Mouse (Mus musculus): ENCODE results near the gene Olfr1360.
A peak's percentile ranks its signal among the peaks of the same experiment; 100 is the strongest.
"Not testable (repeated sequence)": the region's sequence is repeated elsewhere in the genome, so short reads cannot be mapped to it uniquely, and the experiment has no call there.

Olfr1360 gene

DNA sequence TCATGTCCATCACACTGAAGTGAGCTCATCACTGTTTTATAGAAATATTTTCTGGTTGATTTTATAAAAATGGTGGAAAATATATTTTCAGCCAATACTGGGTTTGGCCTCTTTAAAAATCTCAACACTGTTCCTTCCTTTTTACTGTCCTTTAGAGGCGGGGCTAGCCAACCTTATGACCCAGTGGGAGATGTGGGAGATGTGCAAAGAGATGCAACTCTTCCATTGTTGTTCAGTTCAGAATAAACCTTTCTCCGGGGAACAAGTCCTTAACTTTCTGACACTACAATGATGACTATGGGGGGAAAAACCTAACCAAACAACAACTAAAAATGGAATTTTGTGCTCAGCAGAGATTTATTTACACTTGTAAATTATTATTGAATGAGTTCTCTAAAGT lies at the start of gene Olfr1360:
TSS of gene Olfr1360 (minus strand) at position 101 of the 400 bp plus-strand sequence.
- no peak for DNase-seq (ENCODE audit: extremely low read depth, low read depth, low spot score)

DNA sequence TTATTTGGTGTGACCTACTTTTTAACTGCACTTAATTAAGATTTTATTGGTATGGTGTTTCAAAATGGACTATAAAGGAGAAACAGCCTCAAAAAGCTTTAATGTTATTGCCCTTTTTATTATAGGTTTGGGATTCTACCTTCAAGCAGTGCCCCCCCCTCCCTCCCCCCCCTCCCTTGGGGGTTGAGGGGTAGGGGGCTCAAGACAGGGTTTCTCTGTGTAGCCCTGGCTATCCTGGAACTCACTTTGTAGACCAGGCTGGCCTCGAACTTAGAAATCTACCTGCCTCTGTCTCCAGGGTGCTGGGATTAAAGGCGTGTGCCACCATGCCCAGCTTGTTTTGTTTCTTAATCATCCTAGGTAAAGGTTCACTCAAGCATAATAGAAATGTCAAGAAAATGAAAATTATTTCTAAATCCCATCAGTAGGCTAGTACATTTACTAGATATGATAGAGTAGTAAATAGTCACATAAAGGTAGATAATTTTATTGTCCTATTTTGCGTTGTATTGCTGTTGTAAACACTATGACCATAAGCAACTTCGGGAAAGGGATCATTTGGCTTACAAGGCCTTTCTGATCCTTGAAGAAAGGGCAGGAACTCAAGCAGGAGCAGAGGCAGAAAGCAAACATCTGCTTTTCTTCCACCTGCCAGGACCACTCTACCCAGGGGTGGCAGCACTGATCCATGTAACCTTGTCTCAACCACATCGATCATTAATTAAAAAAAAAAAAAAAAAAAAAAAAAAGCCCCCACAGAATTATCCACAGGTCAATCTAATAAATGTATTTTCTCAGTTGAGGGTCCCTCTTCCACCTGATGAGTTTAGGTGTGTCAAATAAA lies 46.0 kb upstream of the Olfr1360 start:
- no peak for DNase-seq (ENCODE audit: extremely low read depth, low read depth, low spot score)

DNA sequence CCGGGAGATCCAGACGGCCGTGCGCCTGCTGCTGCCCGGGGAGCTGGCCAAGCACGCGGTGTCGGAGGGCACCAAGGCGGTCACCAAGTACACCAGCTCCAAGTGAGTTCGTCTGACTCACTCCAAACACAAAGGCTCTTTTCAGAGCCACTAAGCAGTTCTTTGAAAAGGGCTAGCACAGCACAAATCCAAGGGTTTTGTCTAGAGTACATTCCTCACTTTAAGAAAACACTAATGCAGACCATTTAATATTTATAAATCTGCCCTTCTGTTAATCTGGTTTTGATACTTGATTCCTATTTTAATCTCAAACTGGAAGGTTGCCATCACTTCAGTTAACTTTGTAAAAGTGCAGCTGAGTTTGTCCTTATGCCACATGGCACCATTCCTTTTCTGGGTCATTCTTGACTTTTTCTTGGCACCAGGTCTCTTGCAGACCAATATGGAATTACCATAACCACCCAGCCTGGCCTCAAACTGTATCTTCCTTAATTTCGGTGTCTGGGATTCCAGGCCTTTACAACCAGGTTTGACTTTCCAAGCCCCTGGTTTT lies 45.2 kb upstream of the Olfr1360 start:
- DNase-seq (ENCODE audit: extremely low read depth, low read depth, low spot score) = no peak

DNA sequence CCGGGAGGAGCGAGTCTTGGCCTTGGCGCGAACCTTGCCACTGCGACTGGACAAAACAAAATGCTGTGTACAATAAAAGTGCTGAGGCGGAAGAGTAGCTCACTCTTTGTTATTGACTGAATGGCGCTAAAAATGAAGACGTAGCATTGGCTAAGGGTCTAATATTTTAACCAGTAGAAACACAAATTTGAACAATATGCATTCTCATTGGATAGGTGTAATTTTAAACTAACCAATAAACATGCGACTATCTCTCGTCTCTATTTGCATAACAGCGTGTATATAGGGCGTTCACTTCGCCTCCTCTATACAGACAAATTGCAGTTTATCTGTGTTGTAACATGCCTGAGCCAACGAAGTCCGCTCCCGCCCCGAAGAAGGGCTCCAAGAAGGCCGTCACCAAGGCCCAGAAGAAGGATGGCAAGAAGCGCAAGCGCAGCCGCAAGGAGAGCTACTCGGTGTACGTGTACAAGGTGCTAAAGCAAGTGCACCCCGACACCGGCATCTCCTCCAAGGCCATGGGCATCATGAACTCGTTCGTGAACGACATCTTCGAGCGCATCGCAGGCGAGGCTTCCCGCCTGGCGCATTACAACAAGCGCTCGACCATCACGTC lies 44.7 kb upstream of the Olfr1360 start, which contains the start of gene Hist1h2bm:
TSS of gene Hist1h2bm (plus strand) at position 288 of the 616 bp plus-strand sequence.
- peak; percentile 86 for DNase-seq (ENCODE audit: extremely low read depth, low read depth, low spot score)

DNA sequence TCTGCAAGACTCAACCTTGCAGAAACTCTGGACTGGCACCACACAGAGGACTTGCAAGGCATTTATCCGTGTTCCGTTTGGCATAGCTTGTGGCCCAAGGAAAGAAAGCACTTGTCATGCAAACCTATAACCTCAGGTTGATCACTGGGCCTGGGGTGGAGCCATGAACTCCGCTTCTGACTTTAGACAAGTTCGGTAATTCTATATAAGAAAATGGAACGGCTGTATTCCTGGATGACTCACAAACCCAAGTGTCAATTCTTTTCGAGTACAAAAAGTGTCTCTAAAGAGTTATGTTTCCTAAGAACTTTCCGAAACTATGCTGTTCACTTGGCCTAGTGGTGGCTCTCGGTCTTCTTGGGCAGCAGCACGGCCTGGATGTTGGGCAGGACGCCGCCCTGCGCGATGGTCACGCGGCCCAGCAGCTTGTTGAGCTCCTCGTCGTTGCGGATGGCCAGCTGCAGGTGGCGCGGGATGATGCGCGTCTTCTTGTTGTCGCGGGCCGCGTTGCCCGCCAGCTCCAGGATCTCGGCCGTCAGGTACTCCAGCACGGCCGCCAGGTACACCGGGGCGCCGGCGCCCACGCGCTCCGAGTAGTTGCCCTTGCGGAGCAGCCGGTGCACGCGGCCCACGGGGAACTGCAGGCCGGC lies 44.0 kb upstream of the Olfr1360 start:
- not testable (repeated sequence) for DNase-seq (ENCODE audit: extremely low read depth, low read depth, low spot score)

DNA sequence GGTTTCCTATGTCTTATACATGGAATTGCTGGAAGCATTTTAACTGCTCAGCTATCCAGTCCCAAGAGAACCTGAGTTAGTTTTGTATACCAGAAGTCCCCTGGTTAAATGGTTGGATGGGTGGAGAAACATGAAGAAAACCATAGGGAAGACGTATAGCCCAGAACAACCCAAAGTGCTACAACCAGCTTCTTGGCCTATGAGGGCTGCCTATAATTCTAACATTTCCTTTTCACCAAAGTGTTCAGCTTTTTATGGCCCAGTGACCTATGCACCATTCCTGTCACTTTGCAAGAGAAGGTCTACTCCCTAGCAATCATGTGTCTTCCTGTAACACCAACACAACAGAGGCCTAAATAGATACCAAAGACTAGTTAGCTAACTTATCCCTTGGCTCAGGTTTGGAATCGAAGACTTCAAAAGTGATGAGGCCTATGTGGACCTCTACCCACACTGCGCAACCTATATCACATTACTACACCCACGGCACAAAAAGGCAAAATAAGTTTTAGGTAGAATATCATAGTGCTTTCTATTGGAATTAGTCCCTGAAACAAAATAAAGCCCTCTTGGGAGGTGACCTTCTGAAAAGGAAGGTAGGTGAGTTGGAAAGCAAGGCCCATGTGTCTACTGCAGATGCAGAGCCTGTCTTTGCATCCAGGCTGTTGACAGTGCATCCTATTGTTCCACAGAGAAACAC lies 41.3 kb upstream of the Olfr1360 start:
- no peak for DNase-seq (ENCODE audit: extremely low read depth, low read depth, low spot score)

DNA sequence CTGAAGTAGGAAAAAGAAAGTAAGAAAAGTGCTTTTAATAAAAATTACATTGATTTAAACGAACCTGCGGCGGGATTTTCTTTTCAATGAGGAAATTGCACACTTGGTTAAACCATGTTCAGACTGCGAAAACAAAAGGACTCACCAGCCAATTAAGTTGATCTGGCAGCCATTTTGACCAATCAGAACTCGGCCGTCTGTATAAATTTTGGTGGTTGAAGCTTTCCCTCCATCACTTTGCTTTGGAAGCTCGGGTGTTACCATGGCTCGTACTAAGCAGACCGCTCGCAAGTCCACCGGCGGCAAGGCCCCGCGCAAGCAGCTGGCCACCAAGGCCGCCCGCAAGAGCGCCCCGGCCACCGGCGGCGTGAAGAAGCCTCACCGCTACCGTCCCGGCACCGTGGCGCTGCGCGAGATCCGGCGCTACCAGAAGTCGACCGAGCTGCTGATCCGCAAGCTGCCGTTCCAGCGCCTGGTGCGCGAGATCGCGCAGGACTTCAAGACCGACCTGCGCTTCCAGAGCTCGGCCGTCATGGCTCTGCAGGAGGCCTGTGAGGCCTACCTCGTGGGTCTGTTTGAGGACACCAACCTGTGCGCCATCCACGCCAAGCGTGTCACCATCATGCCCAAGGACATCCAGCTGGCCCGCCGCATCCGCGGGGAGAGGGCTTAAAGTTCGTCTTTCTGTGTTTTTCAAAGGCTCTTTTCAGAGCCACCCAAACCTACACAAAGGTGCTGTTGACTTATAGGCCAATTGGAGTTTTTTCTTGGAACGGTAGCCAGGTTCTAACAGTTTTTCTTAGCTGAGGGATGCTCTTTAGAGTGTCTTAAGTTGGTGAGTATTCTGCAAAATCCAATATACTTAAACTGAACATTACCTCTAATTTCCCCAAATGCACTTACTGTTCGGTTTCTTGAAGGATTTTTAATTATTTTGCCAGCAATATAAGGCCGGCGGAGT lies 40.5 kb upstream of the Olfr1360 start, which contains the start of gene Hist1h3h:
TSS of gene Hist1h3h (plus strand) at position 263 of the 961 bp plus-strand sequence.
- not testable (repeated sequence) for DNase-seq (ENCODE audit: extremely low read depth, low read depth, low spot score)

DNA sequence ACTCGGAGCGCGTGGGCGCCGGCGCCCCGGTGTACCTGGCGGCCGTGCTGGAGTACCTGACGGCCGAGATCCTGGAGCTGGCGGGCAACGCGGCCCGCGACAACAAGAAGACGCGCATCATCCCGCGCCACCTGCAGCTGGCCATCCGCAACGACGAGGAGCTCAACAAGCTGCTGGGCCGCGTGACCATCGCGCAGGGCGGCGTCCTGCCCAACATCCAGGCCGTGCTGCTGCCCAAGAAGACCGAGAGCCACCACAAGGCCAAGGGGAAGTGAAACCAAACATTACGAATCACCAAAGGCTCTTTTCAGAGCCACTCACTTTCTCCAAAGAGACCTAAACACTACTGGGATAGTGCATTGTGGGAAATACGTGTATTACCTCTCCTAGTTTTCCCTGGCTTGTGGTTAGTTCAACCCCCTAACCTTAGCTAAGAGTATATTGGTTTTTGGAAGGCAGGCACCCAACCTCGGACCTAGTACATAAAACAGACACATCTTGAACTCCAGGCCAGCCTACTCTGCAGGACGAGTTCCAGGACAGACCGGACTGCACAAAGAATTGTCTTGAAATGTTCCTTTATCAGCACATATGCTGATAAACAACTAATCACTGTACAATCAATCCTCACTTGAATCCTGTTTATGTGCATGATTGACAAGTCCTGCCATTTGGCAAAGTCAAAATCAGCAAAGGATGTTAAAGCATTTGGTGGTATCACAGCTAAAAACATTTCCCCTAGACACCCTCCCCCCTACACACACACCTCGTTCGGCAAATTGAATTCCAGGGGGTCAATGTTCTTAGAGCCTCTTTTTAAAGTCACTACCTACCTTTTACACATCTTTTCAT lies 39.6 kb upstream of the Olfr1360 start:
- DNase-seq (ENCODE audit: extremely low read depth, low read depth, low spot score) = not testable (repeated sequence)

DNA sequence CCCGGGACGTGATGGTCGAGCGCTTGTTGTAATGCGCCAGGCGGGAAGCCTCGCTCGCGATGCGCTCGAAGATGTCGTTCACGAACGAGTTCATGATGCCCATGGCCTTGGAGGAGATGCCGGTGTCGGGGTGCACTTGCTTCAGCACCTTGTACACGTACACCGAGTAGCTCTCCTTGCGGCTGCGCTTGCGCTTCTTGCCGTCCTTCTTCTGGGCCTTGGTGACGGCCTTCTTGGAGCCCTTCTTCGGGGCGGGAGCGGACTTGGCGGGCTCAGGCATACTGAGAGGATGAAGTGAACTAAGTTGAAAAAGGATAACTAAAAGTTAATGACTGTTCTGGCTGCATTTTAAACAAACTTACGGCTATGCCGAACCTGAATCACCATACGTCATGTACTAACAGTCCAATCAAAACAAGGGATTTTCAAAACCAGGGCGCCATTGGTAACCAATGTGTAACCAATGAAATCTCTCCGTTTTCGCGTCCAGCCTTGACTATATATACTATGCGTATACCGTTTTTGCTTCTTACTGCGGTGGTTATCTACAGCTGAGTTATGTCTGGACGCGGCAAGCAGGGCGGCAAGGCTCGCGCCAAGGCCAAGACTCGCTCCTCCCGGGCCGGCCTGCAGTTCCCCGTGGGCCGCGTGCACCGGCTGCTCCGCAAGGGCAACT lies 38.8 kb upstream of the Olfr1360 start, which contains the start of the genes Hist1h2bl and Hist1h2ai:
TSS of gene Hist1h2bl (minus strand) at position 280 of the 676 bp plus-strand sequence.
TSS of gene Hist1h2ai (plus strand) at position 559 of the 676 bp plus-strand sequence.
- DNase-seq (ENCODE audit: extremely low read depth, low read depth, low spot score) = peak; percentile 76

DNA sequence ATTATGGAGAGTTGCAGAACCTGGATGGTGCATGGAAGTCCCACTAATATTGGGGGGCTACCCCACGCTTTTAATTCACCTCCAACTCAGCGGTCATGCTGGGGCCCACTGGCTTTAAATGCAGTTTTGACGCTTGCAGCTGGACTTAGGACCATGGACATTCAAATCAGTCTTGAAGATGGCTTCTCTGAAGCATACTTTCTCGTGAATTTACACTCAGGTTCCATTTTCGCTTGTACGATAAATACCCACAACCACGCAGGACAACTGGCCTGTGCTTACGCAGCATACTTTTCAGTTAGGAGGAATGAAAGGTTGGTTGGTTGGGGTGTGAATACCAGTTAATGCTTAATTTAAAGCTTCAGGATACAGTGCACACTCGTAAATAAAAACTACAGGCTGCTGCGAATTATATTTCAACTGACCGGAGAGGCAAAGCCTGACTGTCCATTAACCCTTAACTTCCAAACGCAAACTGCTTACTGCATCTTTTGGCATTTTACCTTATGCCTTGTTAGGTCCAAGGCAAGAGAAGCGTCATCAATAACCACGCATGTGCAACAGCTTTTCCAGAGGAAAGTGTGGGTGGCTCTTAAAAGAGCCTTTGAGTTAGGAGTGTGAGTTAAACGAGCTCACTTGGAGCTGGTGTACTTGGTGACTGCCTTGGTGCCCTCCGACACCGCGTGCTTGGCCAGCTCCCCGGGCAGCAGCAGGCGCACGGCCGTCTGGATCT lies 38.1 kb upstream of the Olfr1360 start:
- no peak for DNase-seq (ENCODE audit: extremely low read depth, low read depth, low spot score)

DNA sequence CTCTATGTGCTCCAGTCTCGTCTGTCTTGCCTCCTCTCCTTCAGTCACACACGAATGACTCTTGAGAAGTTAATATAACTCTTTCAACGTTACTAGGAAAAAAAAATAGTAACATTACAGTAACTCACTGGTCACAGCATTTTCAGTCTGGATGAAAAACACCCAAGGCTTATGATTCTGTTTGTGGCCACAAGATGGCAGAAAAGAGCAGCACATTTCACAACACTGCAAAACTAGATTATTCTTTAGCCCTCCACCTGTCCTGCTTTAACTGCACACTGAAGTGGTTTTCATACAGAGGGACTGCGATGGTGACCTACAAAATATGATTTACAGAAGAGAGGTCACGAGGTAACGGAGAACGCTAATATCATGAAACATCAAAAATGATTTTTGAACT lies 37.5 kb upstream of the Olfr1360 start:
- DNase-seq (ENCODE audit: extremely low read depth, low read depth, low spot score) = no peak

DNA sequence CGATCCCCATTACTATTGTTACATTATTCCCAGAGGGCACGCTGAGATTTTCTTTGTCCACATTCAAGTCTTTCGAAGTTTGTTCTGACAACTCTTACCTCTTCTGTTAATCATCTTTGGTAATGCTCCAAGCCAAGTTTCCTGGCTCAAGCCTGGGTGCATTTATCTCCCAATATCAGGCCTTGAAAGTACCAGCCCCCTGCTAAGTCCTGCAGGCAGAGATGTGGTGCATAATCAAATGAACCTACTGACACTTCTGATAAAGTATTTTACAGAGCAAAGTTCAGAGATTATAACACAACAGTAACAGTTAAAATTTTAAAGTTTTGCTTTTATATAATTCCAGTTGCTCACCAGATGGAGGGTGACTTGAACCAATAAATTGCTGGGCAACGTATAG lies 34.5 kb upstream of the Olfr1360 start:
- no peak for DNase-seq (ENCODE audit: extremely low read depth, low read depth, low spot score)

DNA sequence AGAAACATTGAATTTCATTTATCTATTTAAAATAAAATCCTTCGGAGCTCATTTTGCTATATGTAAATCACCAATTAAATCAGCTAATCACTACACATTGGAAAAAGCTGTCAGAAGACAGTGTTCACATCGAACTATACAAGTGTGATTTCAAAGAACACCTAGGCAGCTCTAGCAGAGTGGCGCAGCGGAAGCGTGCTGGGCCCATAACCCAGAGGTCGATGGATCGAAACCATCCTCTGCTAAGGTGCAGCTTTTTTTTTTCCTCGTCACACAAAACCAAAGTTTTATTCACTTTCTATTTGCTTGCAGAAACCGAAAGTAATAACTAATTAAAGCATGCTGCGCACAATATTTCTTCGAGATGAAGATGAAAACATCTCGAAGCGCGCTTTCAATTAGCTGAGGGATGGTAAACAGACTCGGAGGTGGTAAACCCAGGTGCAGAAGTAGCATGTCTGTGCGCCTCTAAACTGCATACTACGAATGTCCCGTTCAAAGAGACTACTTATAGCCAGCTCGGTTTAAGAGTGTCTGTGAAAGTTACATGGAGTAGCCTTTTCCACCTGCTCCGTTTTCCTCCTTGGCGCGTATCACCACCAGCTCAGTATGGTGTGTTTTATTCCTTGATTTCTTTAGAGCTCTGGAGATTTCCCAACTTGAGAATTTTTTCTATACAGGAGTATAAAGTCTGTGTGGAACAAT lies 33.8 kb upstream of the Olfr1360 start:
- no peak for DNase-seq (ENCODE audit: extremely low read depth, low read depth, low spot score)

DNA sequence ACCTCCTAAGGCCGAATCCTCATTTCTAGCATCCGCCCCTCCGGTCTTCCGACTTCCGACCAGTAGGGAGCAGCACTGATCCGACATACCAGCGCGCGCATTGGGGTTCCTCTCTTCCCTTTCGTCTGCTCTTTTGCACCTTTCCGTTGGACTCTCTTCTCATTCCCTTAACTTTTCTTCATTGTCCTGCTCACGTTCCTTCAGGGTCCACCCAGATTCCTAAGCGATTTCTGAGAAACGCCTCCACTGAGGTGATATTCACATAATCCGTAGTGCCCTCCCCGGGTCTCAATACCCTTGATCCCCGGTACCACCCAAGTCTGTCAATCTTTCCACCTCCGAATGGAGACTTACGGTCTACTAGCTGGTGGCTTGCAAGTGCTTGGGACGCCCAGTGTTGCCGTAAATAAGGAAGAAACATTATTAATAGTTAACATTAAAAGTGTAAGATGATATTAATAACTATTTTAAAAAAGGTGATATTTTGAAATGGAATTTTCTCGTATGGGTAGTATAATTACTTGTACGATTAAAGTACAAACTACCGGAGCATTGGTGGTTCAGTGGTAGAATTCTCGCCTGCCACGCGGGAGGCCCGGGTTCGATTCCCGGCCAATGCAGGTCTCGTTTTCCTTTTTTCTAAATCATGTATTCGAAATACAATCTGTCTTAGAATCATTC lies 33.0 kb upstream of the Olfr1360 start:
- no peak for DNase-seq (ENCODE audit: extremely low read depth, low read depth, low spot score)

DNA sequence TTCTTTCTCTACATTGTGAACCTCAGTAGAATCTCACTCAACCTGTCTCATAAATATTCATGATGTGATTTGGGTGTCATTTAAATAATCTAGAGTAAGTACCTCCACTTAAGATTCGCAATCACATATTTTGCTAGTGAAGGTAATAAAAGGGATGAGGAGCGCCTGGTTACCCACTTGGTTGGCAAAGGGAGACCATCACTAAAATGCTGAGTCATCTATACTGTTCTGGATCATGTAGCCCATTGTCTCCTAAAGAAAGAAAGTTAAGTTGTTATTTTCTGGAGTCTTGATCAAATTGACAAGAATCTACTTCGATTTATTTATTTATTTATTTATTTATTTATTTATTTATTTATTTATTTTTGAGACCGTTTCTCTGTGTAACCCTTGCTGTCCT lies 29.5 kb upstream of the Olfr1360 start:
- no peak for DNase-seq (ENCODE audit: extremely low read depth, low read depth, low spot score)

DNA sequence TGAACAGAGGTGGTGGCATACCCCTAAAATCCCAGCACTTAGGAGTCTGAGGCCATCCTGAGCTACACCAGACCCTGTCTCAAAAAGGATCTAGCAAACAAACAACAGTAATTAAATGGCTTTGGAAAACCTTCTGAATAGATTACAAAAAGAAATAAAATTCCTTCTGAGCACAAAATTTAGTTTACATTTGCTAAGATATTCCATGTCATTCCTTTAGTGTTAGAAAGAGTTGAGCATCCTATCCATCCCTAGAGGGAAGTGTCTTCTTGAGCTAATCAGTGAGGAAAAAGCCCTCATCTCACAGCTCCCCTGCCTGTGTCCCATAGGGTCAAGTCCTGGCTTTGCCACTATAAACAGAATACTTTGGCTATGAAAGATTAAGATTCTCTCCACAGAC lies 20.6 kb upstream of the Olfr1360 start, which contains the start of gene Olfr1359:
TSS of gene Olfr1359 (plus strand) at position 301 of the 400 bp plus-strand sequence.
- DNase-seq (ENCODE audit: extremely low read depth, low read depth, low spot score) = no peak
